Mouse (Mus musculus) stomach, postnatal 0 days (tissue): ENCODE measurements around the gene Zhx3.

Source experiments
- CTCF ChIP-seq: IDR thresholded peaks from 2 replicates; pipeline ENCODE4 v1.5.1; 2016; ENCODE audit warnings: antibody characterized with exemption, low read depth, mild to moderate bottlenecking, moderate library complexity
- EP300 ChIP-seq: optimal IDR thresholded peaks from 2 replicates; pipeline ENCODE3; 2016; ENCODE audit warnings: antibody characterized with exemption

GRCm38 (mm10) chr2:160767201-160767600 lies 105.6 kb downstream of the Zhx3 start:
- TF ChIP-seq CTCF (no peak), EP300 (no peak)
